Mouse (Mus musculus): ENCODE results near the gene Mfsd7a. TPM values are rescaled to one million over a fixed set of nuclear protein-coding genes. Genes with fewer than 3 reads are reported as not detected.

The Mfsd7a gene
- polyA plus RNA-seq, 1 experiment from 2014 or later: 0.30 TPM

DNA sequence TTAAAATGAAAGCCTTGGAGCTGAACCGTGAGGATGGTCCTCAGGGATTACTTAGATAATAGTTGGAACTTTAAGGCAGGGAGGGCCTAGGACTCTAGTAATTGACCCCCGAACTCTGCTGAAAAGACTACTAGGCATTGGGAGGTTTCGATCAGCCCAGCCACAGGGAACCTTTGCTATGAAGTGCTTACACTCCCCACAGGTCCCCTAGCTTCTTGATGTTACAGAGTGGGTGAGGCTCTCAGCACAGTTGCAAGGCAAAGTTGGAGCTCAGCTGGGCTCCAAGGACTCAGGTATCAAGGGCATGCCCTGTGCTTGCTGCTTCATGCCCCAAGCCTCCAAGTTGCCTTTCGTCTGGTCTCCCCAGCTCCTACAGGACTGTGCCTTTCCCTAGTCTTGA, 13.8 kb upstream of the Mfsd7a start:
- Histone ChIP-seq H3K9ac (ENCODE audit: low read depth, low read length) (peak overlapping the region; percentile 98), H3K4me3 (ENCODE audit: low read length) (peak overlapping the region; percentile 97), H3K9me3 (ENCODE audit: control insufficient read depth, low read length) (no peaks in the 10 kb centered on the region), H3K27ac (ENCODE audit: low read depth, low read length) (no peak overlapping the region; the same call in 1 of the 2 replicates), H3K36me3 (ENCODE audit: control insufficient read depth, insufficient read depth, low read length) (no peaks in the 10 kb centered on the region), H3K4me2 (replicated peaks; ENCODE audit: low read depth, low read length) (peak overlapping the region; percentile 96), H3K27me3 (ENCODE audit: control insufficient read depth, insufficient read depth, low read length) (no peaks in the 10 kb centered on the region), H3K4me1 (ENCODE audit: control insufficient read depth, insufficient read depth, low read length) (peaks cover 17% of the 10 kb centered on the region; the same call in 1 of the 2 replicates)
- ATAC-seq (ENCODE audit: low FRiP score, low TSS enrichment): no peak
- 28% methylated on average over 4 of the region's 4 CpGs for WGBS

DNA sequence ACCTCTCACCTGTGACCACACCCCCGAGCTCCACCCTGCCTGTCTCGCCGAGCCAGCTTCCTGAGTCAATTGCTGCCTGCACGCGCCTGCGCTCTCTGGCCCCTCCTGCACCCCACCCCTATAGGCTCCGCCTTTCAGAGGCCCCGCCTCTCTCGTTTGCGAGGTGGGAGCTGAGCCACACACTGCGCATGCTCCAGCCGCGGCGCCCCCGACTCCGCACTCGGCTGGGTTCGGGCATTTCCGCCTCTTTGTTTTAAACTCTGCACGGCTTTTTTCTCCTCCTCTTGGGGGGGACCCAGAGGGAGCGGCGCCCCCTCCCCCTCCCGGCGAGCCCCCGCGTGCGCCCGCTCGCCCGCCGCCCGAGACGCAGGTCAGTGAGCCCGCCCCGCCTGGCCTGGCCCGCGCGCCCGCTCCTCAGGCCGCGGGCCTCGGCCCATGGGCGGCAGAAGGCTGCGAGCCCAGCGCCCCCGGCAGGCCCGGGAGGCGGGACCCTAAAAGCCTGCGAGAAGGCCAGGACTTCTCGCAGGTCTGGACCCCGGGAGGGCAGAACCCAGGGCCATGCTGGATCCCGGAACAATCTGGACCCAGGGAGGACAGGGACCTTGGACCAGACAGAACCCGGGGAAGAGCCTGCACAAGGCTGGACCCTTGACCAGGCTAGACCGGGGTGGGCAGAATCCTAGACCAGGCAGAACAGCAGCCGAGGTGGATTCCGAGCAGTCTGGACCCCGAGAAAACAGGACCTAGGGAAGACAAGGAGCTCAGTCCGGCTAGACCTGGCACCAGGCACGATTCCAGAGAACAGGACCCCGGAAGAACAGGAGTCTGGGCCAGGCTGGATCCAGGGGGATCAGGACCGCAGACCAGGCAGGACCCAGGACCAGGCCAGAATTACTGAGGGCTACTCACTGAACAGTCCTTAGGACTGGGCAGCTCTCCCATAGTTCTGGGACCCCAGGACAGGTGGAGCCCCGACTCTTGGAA, 12.7 kb upstream of the Mfsd7a start, which contains the start of gene Pcgf3:
Pcgf3 (plus strand) TSS at position 151 of the 984 bp plus-strand sequence.
- no peaks in the 10 kb centered on the region for H3K9me3 ChIP-seq (ENCODE audit: control insufficient read depth, low read length)
- ATAC-seq (ENCODE audit: low FRiP score, low TSS enrichment): peak; percentile 98
- H3K27me3 ChIP-seq (ENCODE audit: control insufficient read depth, insufficient read depth, low read length): no peaks in the 10 kb centered on the region
- peaks cover 17% of the 10 kb centered on the region; the same call in 1 of the 2 replicates for H3K4me1 ChIP-seq (ENCODE audit: control insufficient read depth, insufficient read depth, low read length)
- peak within 1 kb of the TSS; percentile 97 for H3K4me3 ChIP-seq (ENCODE audit: low read length)
- H3K9ac ChIP-seq (ENCODE audit: low read depth, low read length): peak within 1 kb of the TSS; percentile 98
- WGBS: under 1% methylated on average over 59 of the region's 62 CpGs
- peak within 1 kb of the TSS; percentile 96 for H3K4me2 ChIP-seq (replicated peaks; ENCODE audit: low read depth, low read length)
- peak within 1 kb of the TSS; percentile 74; the same call in 1 of the 2 replicates for H3K27ac ChIP-seq (ENCODE audit: low read depth, low read length)
- no peaks in the 10 kb centered on the region for H3K36me3 ChIP-seq (ENCODE audit: control insufficient read depth, insufficient read depth, low read length)

DNA sequence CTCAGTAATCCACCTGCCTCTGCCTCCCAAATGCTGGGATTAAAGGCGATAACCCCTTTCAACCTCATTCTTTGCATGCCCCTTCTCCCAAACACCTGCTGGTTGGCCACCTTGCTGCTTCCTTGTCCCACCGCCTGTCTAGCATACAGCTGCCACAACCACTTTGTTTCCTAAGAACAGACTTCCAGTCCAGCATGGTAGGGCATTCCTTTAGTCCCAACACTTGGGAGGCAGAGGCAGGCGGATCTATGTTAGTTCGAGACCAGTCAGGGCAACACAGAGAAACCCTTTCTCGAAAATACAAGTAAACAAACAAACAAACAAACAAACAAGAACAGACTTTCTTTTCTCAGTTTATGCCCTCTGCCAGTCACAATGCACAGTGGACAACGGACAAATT, 11.8 kb upstream of the Mfsd7a start:
- Histone ChIP-seq H3K4me2 (replicated peaks; ENCODE audit: low read depth, low read length) (peak overlapping the region; percentile 50), H3K9me3 (ENCODE audit: control insufficient read depth, low read length) (no peaks in the 10 kb centered on the region), H3K4me3 (ENCODE audit: low read length) (peak overlapping the region; percentile 97), H3K27ac (ENCODE audit: low read depth, low read length) (no peak overlapping the region), H3K36me3 (ENCODE audit: control insufficient read depth, insufficient read depth, low read length) (no peaks in the 10 kb centered on the region), H3K9ac (ENCODE audit: low read depth, low read length) (peak overlapping the region; percentile 49; the same call in 1 of the 2 replicates), H3K4me1 (ENCODE audit: control insufficient read depth, insufficient read depth, low read length) (peaks cover 17% of the 10 kb centered on the region; the same call in 1 of the 2 replicates), H3K27me3 (ENCODE audit: control insufficient read depth, insufficient read depth, low read length) (no peaks in the 10 kb centered on the region)
- 43% methylated on average over 6 of the region's 6 CpGs for WGBS
- peak; percentile 6; the same call in 1 of the 2 replicates for ATAC-seq (ENCODE audit: low FRiP score, low TSS enrichment)

DNA sequence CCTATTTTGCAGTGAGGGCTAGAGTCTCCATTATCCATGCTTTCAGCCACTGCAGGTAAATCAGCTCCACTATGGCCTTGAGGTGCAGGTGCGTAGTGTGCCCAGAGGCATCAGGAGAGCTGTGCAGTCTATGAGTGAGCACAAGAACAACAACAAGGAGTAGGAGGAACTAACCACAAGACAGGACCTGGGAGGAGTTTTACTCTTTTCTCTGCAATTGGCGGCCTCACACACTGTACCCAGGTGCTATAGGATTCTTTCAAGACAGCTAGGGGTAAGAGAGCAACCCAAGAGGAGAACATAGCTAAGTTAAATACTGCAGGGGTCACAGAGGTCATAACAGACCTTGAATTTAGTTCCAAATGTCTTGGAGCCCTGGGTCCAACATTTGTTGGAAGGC, 10.0 kb upstream of the Mfsd7a start:
- no peak overlapping the region for H3K4me2 ChIP-seq (replicated peaks; ENCODE audit: low read depth, low read length)
- no peak overlapping the region for H3K9ac ChIP-seq (ENCODE audit: low read depth, low read length)
- peaks cover 15% of the 10 kb centered on the region; the same call in 1 of the 2 replicates for H3K4me1 ChIP-seq (ENCODE audit: control insufficient read depth, insufficient read depth, low read length)
- 63% methylated on average over 2 of the region's 2 CpGs for WGBS
- H3K36me3 ChIP-seq (ENCODE audit: control insufficient read depth, insufficient read depth, low read length): no peaks in the 10 kb centered on the region
- H3K27me3 ChIP-seq (ENCODE audit: control insufficient read depth, insufficient read depth, low read length): no peaks in the 10 kb centered on the region
- no peak for ATAC-seq (ENCODE audit: low FRiP score, low TSS enrichment)
- H3K27ac ChIP-seq (ENCODE audit: low read depth, low read length): no peak overlapping the region
- H3K4me3 ChIP-seq (ENCODE audit: low read length): no peak overlapping the region
- H3K9me3 ChIP-seq (ENCODE audit: control insufficient read depth, low read length): no peaks in the 10 kb centered on the region

DNA sequence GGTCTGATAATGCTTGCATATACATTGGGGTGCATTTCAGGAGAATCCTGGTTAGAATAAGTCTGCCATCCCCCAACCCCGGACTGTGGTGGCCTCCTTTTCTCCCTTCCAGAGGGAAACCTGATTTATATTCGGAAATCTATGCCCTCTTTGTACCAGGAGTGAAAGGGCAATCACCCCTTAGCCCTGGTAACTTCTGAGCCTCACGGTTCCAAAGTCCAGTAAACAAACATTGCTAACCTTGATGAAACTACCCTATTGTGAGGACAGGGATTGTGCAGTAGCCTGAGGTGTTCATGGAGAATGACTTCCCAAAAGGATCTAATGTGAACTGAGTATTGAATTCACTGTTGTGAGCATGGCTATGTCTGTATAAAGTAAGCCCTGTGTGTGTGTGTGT, 5.4 kb upstream of the Mfsd7a start:
- Histone ChIP-seq H3K9ac (ENCODE audit: low read depth, low read length) (no peak overlapping the region), H3K36me3 (ENCODE audit: control insufficient read depth, insufficient read depth, low read length) (no peaks in the 10 kb centered on the region), H3K4me2 (replicated peaks; ENCODE audit: low read depth, low read length) (no peak overlapping the region), H3K4me1 (ENCODE audit: control insufficient read depth, insufficient read depth, low read length) (no peaks in the 10 kb centered on the region), H3K9me3 (ENCODE audit: control insufficient read depth, low read length) (no peaks in the 10 kb centered on the region), H3K27me3 (ENCODE audit: control insufficient read depth, insufficient read depth, low read length) (no peaks in the 10 kb centered on the region), H3K4me3 (ENCODE audit: low read length) (no peak overlapping the region), H3K27ac (ENCODE audit: low read depth, low read length) (no peak overlapping the region)
- WGBS: 62% methylated on average over 3 of the region's 3 CpGs
- ATAC-seq (ENCODE audit: low FRiP score, low TSS enrichment): no peak

DNA sequence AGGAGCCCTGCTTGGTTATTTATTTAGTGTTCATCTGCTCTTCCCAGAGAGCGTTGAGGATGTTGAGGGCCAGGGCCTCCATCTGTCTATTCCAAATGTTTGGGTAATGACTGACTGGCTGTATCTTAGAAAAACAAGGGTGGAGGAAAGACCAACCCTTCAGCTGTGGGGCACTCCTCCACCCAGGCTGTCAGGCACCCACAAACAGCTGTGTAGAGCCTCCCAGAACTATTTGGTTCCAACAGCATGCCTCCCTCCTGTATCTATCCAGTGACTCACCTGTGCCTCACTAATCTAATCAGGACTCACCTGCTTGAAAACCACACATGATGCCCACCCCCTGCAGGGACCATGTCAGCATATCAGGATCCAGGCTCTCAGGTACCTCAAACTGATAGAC, 3.7 kb upstream of the Mfsd7a start:
- Histone ChIP-seq H3K4me3 (ENCODE audit: low read length) (no peak overlapping the region), H3K4me1 (ENCODE audit: control insufficient read depth, insufficient read depth, low read length) (no peaks in the 10 kb centered on the region), H3K9ac (ENCODE audit: low read depth, low read length) (no peak overlapping the region), H3K27me3 (ENCODE audit: control insufficient read depth, insufficient read depth, low read length) (no peaks in the 10 kb centered on the region; the same call in 1 of the 2 replicates), H3K27ac (ENCODE audit: low read depth, low read length) (no peak overlapping the region), H3K4me2 (replicated peaks; ENCODE audit: low read depth, low read length) (no peak overlapping the region), H3K9me3 (ENCODE audit: control insufficient read depth, low read length) (no peaks in the 10 kb centered on the region), H3K36me3 (ENCODE audit: control insufficient read depth, insufficient read depth, low read length) (no peaks in the 10 kb centered on the region)
- no peak for ATAC-seq (ENCODE audit: low FRiP score, low TSS enrichment)
- WGBS: 90% methylated on average over 1 of the region's 1 CpGs

DNA sequence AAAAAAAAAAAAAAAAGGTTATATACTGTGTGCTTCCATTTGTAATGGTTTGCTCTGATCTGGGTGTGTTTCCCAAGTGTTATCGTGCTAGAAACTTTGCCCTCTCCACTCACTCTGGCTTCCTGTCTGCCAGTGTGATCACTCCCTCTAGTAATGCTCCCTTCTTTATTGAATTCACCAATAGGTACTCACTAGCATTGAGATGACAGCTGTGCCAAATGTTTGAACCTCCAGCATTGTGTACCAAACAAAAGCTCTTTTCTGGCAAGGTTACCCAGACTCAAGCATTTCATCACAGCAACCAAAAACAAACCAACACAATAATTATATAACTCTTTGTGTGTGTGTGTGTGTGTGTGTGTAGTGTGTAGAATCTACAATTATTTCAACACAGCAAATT, 2.9 kb upstream of the Mfsd7a start:
- Histone ChIP-seq H3K9me3 (ENCODE audit: control insufficient read depth, low read length) (no peaks in the 10 kb centered on the region), H3K27ac (ENCODE audit: low read depth, low read length) (no peak overlapping the region), H3K4me2 (replicated peaks; ENCODE audit: low read depth, low read length) (no peak overlapping the region), H3K27me3 (ENCODE audit: control insufficient read depth, insufficient read depth, low read length) (no peaks in the 10 kb centered on the region; the same call in 1 of the 2 replicates), H3K4me1 (ENCODE audit: control insufficient read depth, insufficient read depth, low read length) (no peaks in the 10 kb centered on the region), H3K36me3 (ENCODE audit: control insufficient read depth, insufficient read depth, low read length) (no peaks in the 10 kb centered on the region), H3K9ac (ENCODE audit: low read depth, low read length) (no peak overlapping the region), H3K4me3 (ENCODE audit: low read length) (no peak overlapping the region)
- 81% methylated on average over 1 of the region's 1 CpGs for WGBS
- ATAC-seq (ENCODE audit: low FRiP score, low TSS enrichment): no peak

DNA sequence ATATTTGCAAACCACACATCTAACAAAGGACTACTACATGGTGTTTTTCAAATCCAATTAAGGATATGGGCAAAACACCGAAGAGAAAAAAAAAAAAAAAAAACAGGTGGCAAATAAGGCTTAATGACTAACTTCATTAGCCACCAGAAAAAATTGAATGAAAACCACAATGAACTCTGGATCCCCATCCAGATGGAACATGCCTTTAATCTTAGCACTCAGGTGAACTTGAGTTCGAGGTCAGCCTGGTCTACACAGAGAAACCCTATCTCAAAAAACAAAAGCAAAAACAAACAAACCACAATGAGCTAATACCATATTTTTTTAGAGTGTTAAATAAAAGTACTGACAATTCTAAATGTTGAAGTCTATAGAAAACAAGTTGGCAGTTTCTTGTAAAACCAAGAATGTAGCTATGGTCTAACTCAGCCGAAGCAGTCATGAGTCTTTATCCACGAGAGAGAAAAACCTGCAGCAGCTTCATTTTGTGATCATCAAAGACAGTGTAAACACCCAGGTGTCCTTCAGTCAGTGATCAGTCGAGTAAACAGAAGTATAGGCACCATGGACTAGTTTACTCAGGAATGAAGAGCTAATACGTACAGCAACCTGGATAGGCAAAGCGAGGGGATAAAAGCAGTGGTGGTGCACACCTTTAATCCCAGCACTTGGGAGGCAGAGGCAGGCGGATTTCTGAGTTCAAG, 2.3 kb upstream of the Mfsd7a start:
- no peaks in the 10 kb centered on the region for H3K9me3 ChIP-seq (ENCODE audit: control insufficient read depth, low read length)
- no peak for ATAC-seq (ENCODE audit: low FRiP score, low TSS enrichment)
- WGBS: 76% methylated on average over 8 of the region's 8 CpGs

More for the DNA sequence above, 2.3 kb upstream of the Mfsd7a start:
- no peaks in the 10 kb centered on the region for H3K36me3 ChIP-seq (ENCODE audit: control insufficient read depth, insufficient read depth, low read length)
- no peaks in the 10 kb centered on the region; the same call in 1 of the 2 replicates for H3K27me3 ChIP-seq (ENCODE audit: control insufficient read depth, insufficient read depth, low read length)
- H3K4me1 ChIP-seq (ENCODE audit: control insufficient read depth, insufficient read depth, low read length): no peaks in the 10 kb centered on the region
- no peak overlapping the region for H3K27ac ChIP-seq (ENCODE audit: low read depth, low read length)
- no peak overlapping the region for H3K9ac ChIP-seq (ENCODE audit: low read depth, low read length)
- no peak overlapping the region for H3K4me3 ChIP-seq (ENCODE audit: low read length)
- no peak overlapping the region for H3K4me2 ChIP-seq (replicated peaks; ENCODE audit: low read depth, low read length)

All from kidney, embryonic 14.5 days (tissue).